Mouse (Mus musculus): Measurements from ENCODE around the gene Gbp9. TPM values are rescaled to one million over a fixed set of nuclear protein-coding genes. Genes with fewer than 3 reads are reported as not detected.
"Not testable (repeated sequence)": the region's sequence is repeated elsewhere in the genome, so short reads cannot be mapped to it uniquely, and the experiment has no call there.

The Gbp9 gene
- polyA plus RNA-seq, 1 experiment = 14.5 TPM

- Histone ChIP-seq H3K27ac (ENCODE audit: control insufficient read depth, insufficient read depth, low read depth, low read length, poor library complexity) (no peak overlapping the region), H3K4me1 (ENCODE audit: control insufficient read depth, insufficient read depth, low read length) (no peaks in the 10 kb centered on the region; the same call in 1 of the 2 replicates), H3K4me3 (replicated peaks; ENCODE audit: control insufficient read depth, low read depth, low read length) (no peak overlapping the region)
- TF ChIP-seq POLR2A (IDR thresholded peaks at IDR 0.05; ENCODE audit: borderline replicate concordance, control insufficient read depth, low read depth, low read length) (no peak), CTCF (IDR thresholded peaks at IDR 0.05; ENCODE audit: control insufficient read depth, insufficient read depth, low read length) (no peak)
- 67% methylated on average over 2 of the region's 2 CpGs for WGBS
Measured at GRCm38 (mm10) chr5:105060224-105060623, 79.1 kb downstream of the Gbp9 start.

GRCm38 (mm10) chr5:105055279-105055678 lies 84.1 kb downstream of the Gbp9 start:
- no peaks in the 10 kb centered on the region; the same call in 1 of the 2 replicates for H3K4me1 ChIP-seq (ENCODE audit: control insufficient read depth, insufficient read depth, low read length)
- TF ChIP-seq CTCF (IDR thresholded peaks at IDR 0.05; ENCODE audit: control insufficient read depth, insufficient read depth, low read length) (no peak), POLR2A (IDR thresholded peaks at IDR 0.05; ENCODE audit: borderline replicate concordance, control insufficient read depth, low read depth, low read length) (no peak)
- H3K27ac ChIP-seq (ENCODE audit: control insufficient read depth, insufficient read depth, low read depth, low read length, poor library complexity) = no peak overlapping the region
- no peak overlapping the region for H3K4me3 ChIP-seq (replicated peaks; ENCODE audit: control insufficient read depth, low read depth, low read length)
- WGBS = 85% methylated on average over 2 of the region's 2 CpGs

- not testable (repeated sequence) for H3K4me1 ChIP-seq (ENCODE audit: control insufficient read depth, insufficient read depth, low read length); H3K4me3 ChIP-seq (replicated peaks; ENCODE audit: control insufficient read depth, low read depth, low read length); H3K27ac ChIP-seq (ENCODE audit: control insufficient read depth, insufficient read depth, low read depth, low read length, poor library complexity)
- 43% methylated on average over 1 of the region's 1 CpGs for WGBS
Measured at GRCm38 (mm10) chr5:105053471-105054169, 85.7 kb downstream of the Gbp9 start.

- Histone ChIP-seq H3K27ac (ENCODE audit: control insufficient read depth, insufficient read depth, low read depth, low read length, poor library complexity) (no peak overlapping the region), H3K4me1 (ENCODE audit: control insufficient read depth, insufficient read depth, low read length) (no peaks in the 10 kb centered on the region), H3K4me3 (replicated peaks; ENCODE audit: control insufficient read depth, low read depth, low read length) (no peak overlapping the region)
- TF ChIP-seq POLR2A (IDR thresholded peaks at IDR 0.05; ENCODE audit: borderline replicate concordance, control insufficient read depth, low read depth, low read length) (no peak), CTCF (IDR thresholded peaks at IDR 0.05; ENCODE audit: control insufficient read depth, insufficient read depth, low read length) (no peak)
- WGBS = 63% methylated on average over 2 of the region's 2 CpGs
Measured at GRCm38 (mm10) chr5:105032362-105032761, 107.0 kb downstream of the Gbp9 start.

Other genes with a start within 250 kb of the Gbp9 start
- 3.8 and 6.8 TPM in 2 replicates for gene Abcg3, start 156.8 kb downstream of the Gbp9 start, polyA plus RNA-seq (2011; ENCODE audit: insufficient read depth, insufficient read length, low replicate concordance, missing spikeins)
- 5.5 and 11.3 TPM in 2 replicates for gene Gbp8, start within 50 bp of the Gbp9 start, polyA plus RNA-seq (2011; ENCODE audit: insufficient read depth, insufficient read length, low replicate concordance, missing spikeins)
- gene Gbp4, start within 50 bp of the Gbp9 start, polyA plus RNA-seq (2011; ENCODE audit: insufficient read depth, insufficient read length, low replicate concordance, missing spikeins) = 3.6 and 4.6 TPM in 2 replicates
- not detected in 2 replicates for gene Gbp10, start 100.0 kb upstream of the Gbp9 start, polyA plus RNA-seq (2011; ENCODE audit: insufficient read depth, insufficient read length, low replicate concordance, missing spikeins)
- gene Gm43302, start 154.2 kb upstream of the Gbp9 start, polyA plus RNA-seq (2011; ENCODE audit: insufficient read depth, insufficient read length, low replicate concordance, missing spikeins) = 0.81 TPM in 1 of 2 replicates, not detected in the other
- gene Gbp6, start 154.2 kb upstream of the Gbp9 start, polyA plus RNA-seq (2011; ENCODE audit: insufficient read depth, insufficient read length, low replicate concordance, missing spikeins) = 1.8 and 4.2 TPM in 2 replicates

All from bone marrow, adult 2 months (tissue).